Mouse (Mus musculus) gastrocnemius, adult 8-10 months (tissue): ENCODE data around the gene Vmn1r15. TPM values are rescaled to one million over a fixed set of nuclear protein-coding genes. Genes with fewer than 3 reads are reported as not detected.

Experiments used
- DNase-seq, 2 experiments: peaks; one replicate each; pipeline ENCODE4 v3.0.0; 2022; ENCODE audit warnings: low spot score in 2 of 2
- total RNA-seq, 4 experiments: library from RNA; stranded (reverse); gene quantifications; 2 replicates each; pipeline ENCODE4 v1.2.4; 2022

Vmn1r15 gene
- total RNA-seq = not detected

DNA sequence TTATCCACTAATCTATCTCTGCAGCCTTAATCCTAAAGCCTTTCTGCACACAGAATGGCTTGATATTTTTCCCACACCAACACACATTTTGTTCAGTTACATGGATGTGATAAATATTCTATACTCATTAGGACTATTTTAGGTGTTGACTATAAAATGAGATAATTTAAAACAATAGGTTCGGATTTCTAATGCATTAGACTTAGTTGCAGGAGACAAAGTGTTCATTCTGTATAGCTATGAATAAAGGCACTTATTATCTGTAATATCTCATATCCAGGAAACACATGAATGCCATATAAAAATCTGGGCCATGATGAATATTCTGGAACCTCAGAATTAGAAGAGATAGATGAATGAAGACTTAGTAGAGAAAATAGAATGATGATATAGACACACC is at the start of gene Vmn1r15:
Vmn1r15 (plus strand) TSS at position 301 of the 400 bp plus-strand sequence.
- DNase-seq = no peak

DNA sequence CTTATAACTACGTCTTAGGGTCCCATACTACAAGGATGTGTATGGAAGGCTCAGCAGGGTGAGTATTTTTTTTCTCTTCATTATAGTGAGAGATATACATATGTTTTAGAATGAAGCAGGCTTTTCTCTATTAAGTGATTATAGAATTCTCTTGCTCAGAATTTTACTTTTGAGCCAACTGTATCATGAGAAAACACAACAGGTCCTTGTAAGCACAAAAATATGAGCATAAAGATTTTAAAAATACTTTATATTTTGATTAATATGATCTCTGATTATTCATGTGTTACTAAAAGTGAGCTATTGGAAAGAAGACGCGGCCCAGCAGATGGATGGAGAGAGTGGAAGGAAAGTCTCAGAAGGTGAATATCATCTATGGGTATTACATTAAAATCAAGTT is 26.4 kb upstream of the Vmn1r15 start, which contains the start of gene Vmn1r14:
Vmn1r14 (plus strand) TSS at position 301 of the 400 bp plus-strand sequence.
- no peak for DNase-seq

DNA sequence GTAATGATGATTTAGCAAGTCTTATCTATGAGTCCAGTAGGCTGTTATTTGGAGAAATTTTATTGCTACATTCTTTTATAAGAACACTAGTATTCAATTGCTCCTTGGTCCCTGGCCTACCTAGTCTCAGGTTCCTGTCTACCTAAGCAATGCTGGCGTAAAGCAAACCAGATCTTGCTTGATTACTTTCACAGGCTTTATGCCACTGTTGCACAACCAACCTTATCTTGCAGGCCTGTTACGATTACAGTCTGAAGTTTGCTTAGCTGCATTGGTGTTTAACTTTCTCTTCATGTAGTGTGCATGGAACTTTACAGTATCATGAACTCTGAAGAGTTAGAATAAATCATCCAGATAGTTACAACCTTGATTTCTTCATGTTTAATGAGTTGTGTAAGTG is 3.2 kb downstream of the Vmn1r15 start:
- DNase-seq = no peak

DNA sequence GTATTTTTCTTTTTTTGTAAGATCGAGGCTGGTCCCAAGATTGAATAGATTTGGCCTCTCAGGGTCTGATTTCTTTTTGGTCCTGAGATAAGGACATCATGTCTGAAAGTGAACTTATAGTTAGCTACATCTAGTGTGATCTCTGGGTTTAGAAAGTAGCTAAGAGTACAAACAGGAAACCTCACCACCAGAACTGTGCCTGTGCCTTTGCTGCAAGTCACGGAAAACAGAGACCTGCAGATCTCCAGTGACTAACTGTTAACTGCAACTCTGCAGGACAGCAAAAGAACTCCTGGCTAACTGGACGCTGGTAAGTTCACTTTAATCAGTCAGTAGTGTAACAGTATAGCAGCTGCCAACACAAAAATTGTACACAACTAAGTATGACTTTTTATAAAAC is 14.1 kb downstream of the Vmn1r15 start:
- DNase-seq = no peak

- DNase-seq = no peak
These were observed 14.8 kb downstream of the Vmn1r15 start for GRCm38 (mm10) chr6:57272517-57272916.

DNA sequence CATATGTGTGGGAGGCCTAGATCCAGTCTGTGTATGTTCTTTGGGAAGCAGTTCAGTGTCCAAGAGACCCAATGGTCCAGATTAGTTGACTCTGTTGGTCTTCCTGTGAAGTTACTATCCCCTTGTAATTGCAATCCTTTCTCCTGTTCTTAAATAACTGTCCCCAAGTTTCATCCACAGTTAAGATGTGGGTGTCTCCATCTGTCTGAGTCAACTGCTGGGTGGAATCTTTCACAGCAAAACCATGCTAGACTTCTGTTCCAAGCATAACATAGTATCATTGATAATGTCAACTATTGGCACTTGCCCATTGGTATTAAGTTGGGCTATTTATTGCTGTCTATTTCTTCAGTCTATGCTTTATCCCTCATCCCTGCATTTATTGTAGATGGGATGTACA is 21.2 kb downstream of the Vmn1r15 start:
- DNase-seq = no peak

Other genes with a start within 250 kb of the Vmn1r15 start
- not detected for gene Vmn1r7, start 232.6 kb upstream of the Vmn1r15 start, total RNA-seq
- not detected for gene Vmn1r8, start 225.7 kb upstream of the Vmn1r15 start, total RNA-seq
- not detected for gene Vmn1r9, start 191.2 kb upstream of the Vmn1r15 start, total RNA-seq
- not detected for gene Vmn1r10, start 148.5 kb upstream of the Vmn1r15 start, total RNA-seq
- not detected for gene Vmn1r11, start 124.5 kb upstream of the Vmn1r15 start, total RNA-seq
- not detected for gene Vmn1r12, start 101.0 kb upstream of the Vmn1r15 start, total RNA-seq
- not detected for gene Vmn1r13, start 54.7 kb upstream of the Vmn1r15 start, total RNA-seq
- gene Vmn1r14, start 26.3 kb upstream of the Vmn1r15 start, total RNA-seq = not detected
- gene Vmn1r16, start 71.5 kb downstream of the Vmn1r15 start, total RNA-seq = not detected
- gene Vmn1r17, start 105.8 kb downstream of the Vmn1r15 start, total RNA-seq = not detected
- not detected for gene Vmn1r18, start 137.8 kb downstream of the Vmn1r15 start, total RNA-seq
- gene Vmn1r19, start 145.8 kb downstream of the Vmn1r15 start, total RNA-seq = not detected
- gene Vmn1r20, start 171.0 kb downstream of the Vmn1r15 start, total RNA-seq = not detected